Mouse (Mus musculus): ENCODE results near the gene Tsga10.

DNA sequence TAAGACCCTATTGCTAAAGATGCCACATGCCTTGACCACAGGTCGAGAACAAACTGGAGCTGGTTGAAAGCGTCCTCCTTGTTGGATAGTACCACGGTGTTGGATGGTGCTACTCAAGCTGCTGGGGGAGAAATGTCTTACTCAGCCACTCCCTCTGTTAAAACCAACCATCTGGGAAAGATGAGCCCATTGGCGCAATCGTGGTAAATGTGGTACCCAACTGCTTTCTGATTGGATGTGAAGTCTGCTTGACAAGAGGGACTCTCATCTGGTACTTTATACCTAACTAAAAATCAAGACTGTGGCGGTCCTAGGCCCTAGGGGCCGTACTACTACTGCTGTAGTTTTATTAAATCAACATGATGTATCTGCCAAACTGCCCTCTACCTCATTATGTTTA lies 23.0 kb upstream of the Tsga10 start:
- TF ChIP-seq EP300 (IDR thresholded peaks at IDR 0.05; ENCODE audit: low read depth) (no peak), CTCF (IDR thresholded peaks at IDR 0.05; ENCODE audit: low read depth) (no peak)
